Mouse (Mus musculus): ENCODE data around the gene Vmn2r77. TPM values are rescaled to one million over a fixed set of nuclear protein-coding genes. Genes with fewer than 3 reads are reported as not detected.
"Not testable (repeated sequence)": the region's sequence is repeated elsewhere in the genome, so short reads cannot be mapped to it uniquely, and the experiment has no call there.

The Vmn2r77 gene
- not detected in 2 replicates for polyA plus RNA-seq (2016; fragmentation: Nextera tagmentation; extraction: Ambion mirVana)

- Histone ChIP-seq H3K4me1 (no peaks in the 10 kb centered on the region), H3K9me3 (replicated peaks) (no peaks in the 10 kb centered on the region), H3K27me3 (ENCODE audit: low read depth, poor library complexity, severe bottlenecking) (no peaks in the 10 kb centered on the region), H3K27ac (no peak within 1 kb of the TSS), H3K36me3 (no peaks in the 10 kb centered on the region), H3K4me3 (no peak within 1 kb of the TSS)
- DNase-seq (ENCODE audit: low spot score) = no peak
Observed at GRCm38 (mm10) chr7:86794727-86795126, at the start of gene Vmn2r77. Vmn2r77 (plus strand) TSS chr7:86795027.

DNA sequence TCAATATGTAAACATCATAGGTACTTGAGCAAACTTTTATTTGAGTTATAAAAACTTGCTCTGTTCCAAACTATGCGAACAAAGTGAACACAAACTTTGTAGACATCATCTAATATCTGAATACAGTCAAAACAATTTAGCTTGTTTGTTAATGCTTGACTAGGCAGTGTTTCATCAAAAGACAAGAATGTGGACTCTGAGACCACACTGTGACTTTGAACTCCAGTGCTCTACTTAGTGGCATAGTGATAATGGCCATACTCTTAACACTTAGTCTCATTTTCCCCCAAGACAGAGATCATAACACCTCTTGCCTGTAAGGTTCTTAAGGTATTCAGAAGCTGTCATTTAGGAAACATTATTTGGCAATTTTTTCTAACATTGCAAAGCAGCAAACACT lies 34.1 kb upstream of the Vmn2r77 start:
- DNase-seq (ENCODE audit: low spot score) = no peak
- WGBS = 84% methylated on average over 1 of the region's 1 CpGs
- H3K27me3 ChIP-seq (ENCODE audit: low read depth, poor library complexity, severe bottlenecking) = no peaks in the 10 kb centered on the region
- H3K36me3 ChIP-seq = no peaks in the 10 kb centered on the region
- H3K27ac ChIP-seq = no peak overlapping the region
- H3K9me3 ChIP-seq (replicated peaks) = no peaks in the 10 kb centered on the region
- H3K4me3 ChIP-seq = no peak overlapping the region
- H3K4me1 ChIP-seq = no peaks in the 10 kb centered on the region

GRCm38 (mm10) chr7:86764628-86765027 lies 30.2 kb upstream of the Vmn2r77 start:
- no peaks in the 10 kb centered on the region for H3K9me3 ChIP-seq (replicated peaks)
- H3K4me1 ChIP-seq = no peaks in the 10 kb centered on the region
- no peak overlapping the region for H3K27ac ChIP-seq
- no peak overlapping the region for H3K4me3 ChIP-seq
- H3K27me3 ChIP-seq (ENCODE audit: low read depth, poor library complexity, severe bottlenecking) = no peaks in the 10 kb centered on the region
- DNase-seq (ENCODE audit: low spot score) = no peak
- H3K36me3 ChIP-seq = no peaks in the 10 kb centered on the region

GRCm38 (mm10) chr7:86771621-86772020 lies 23.2 kb upstream of the Vmn2r77 start:
- 85% methylated on average over 3 of the region's 3 CpGs for WGBS
- no peaks in the 10 kb centered on the region for H3K9me3 ChIP-seq (replicated peaks)

DNA sequence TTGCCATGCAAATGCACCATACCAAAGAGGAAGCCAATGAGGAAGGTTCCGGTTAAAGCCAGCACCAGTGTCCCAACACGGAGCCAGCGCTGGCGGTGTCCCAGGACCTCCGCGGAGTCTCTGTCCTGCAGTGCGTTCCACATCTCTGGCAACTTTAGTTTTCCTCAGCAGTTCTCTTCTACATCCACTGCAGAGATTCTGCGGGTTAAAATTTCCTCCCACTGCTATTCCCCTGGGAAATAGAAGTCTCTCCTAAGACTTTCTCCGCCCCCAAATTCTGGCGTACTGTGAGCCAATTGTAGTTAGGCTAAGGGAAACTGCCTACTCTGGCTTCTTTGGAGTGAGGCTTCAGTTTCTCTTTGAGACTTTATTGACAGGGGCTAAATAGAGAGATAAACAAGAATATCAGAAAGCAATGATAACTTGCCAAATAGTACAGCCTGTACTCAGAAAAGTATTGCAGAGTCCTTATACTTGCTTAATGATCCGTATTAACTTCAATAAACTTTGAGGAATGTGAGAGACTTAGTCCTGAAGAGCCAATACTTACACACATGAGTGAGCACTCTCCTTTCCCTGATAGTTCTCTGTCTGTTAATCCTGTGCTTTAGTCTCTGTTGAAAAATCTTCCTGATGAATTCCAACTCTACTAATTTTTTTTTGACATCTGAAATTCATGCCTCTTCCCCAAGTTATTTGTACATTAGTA lies 19.1 kb upstream of the Vmn2r77 start, which contains the start of gene Folh1:
Gene Folh1 (minus strand): TSS at position 327 of the 709 bp plus-strand sequence.
- no peak within 1 kb of the TSS for H3K27ac ChIP-seq

More at GRCm38 (mm10) chr7:86771621-86772020, 23.2 kb upstream of the Vmn2r77 start:
- Histone ChIP-seq H3K36me3 (no peaks in the 10 kb centered on the region), H3K4me1 (0 out of 2 replicates have a peak, but pooled peaks cover 4% of the 10 kb centered on the region), H3K4me3 (no peak overlapping the region), H3K27ac (no peak overlapping the region), H3K27me3 (ENCODE audit: low read depth, poor library complexity, severe bottlenecking) (no peaks in the 10 kb centered on the region)
- DNase-seq (ENCODE audit: low spot score) = no peak

GRCm38 (mm10) chr7:86815241-86815640 lies 20.4 kb downstream of the Vmn2r77 start:
- WGBS = 93% methylated on average over 5 of the region's 5 CpGs

More for the DNA sequence above, 19.1 kb upstream of the Vmn2r77 start, which contains the start of gene Folh1:
- H3K36me3 ChIP-seq = no peaks in the 10 kb centered on the region
- no peaks in the 10 kb centered on the region for H3K9me3 ChIP-seq (replicated peaks)
- peak; percentile 30 for DNase-seq (ENCODE audit: low spot score)
- H3K4me3 ChIP-seq = peak within 1 kb of the TSS; percentile 35
- H3K27me3 ChIP-seq (ENCODE audit: low read depth, poor library complexity, severe bottlenecking) = no peaks in the 10 kb centered on the region
- 0 out of 2 replicates have a peak, but pooled peaks cover 4% of the 10 kb centered on the region for H3K4me1 ChIP-seq
- WGBS = 9% methylated on average over 11 of the region's 11 CpGs

GRCm38 (mm10) chr7:86815716-86816115 lies 20.9 kb downstream of the Vmn2r77 start:
- 89% methylated on average over 6 of the region's 6 CpGs for WGBS
- not testable (repeated sequence) for H3K9me3 ChIP-seq (replicated peaks); DNase-seq (ENCODE audit: low spot score); H3K27me3 ChIP-seq (ENCODE audit: low read depth, poor library complexity, severe bottlenecking); H3K27ac ChIP-seq; H3K4me1 ChIP-seq; H3K4me3 ChIP-seq; H3K36me3 ChIP-seq

More at GRCm38 (mm10) chr7:86815241-86815640, 20.4 kb downstream of the Vmn2r77 start:
- not testable (repeated sequence) for DNase-seq (ENCODE audit: low spot score); H3K36me3 ChIP-seq; H3K27ac ChIP-seq; H3K4me3 ChIP-seq; H3K27me3 ChIP-seq (ENCODE audit: low read depth, poor library complexity, severe bottlenecking); H3K4me1 ChIP-seq; H3K9me3 ChIP-seq (replicated peaks)

- Histone ChIP-seq H3K27ac (no peak overlapping the region), H3K27me3 (ENCODE audit: low read depth, poor library complexity, severe bottlenecking) (no peaks in the 10 kb centered on the region), H3K9me3 (replicated peaks) (no peaks in the 10 kb centered on the region), H3K4me3 (no peak overlapping the region), H3K36me3 (no peaks in the 10 kb centered on the region), H3K4me1 (no peaks in the 10 kb centered on the region)
- no peak for DNase-seq (ENCODE audit: low spot score)
- 83% methylated on average over 1 of the region's 1 CpGs for WGBS
Observed at GRCm38 (mm10) chr7:86816466-86816865, 21.6 kb downstream of the Vmn2r77 start.

Other genes with a start within 250 kb of the Vmn2r77 start
- not detected in 2 replicates for gene Olfr295, start 211.2 kb upstream of the Vmn2r77 start, polyA plus RNA-seq (2016; fragmentation: Nextera tagmentation; extraction: Ambion mirVana)
- not detected in 2 replicates for gene Olfr294, start 178.4 kb upstream of the Vmn2r77 start, polyA plus RNA-seq (2016; fragmentation: Nextera tagmentation; extraction: Ambion mirVana)
- gene Olfr293, start 146.0 kb upstream of the Vmn2r77 start, polyA plus RNA-seq (2016; fragmentation: Nextera tagmentation; extraction: Ambion mirVana) = not detected in 2 replicates
- gene Olfr292, start 106.7 kb upstream of the Vmn2r77 start, polyA plus RNA-seq (2016; fragmentation: Nextera tagmentation; extraction: Ambion mirVana) = not detected in 2 replicates
- gene Folh1, start 19.1 kb upstream of the Vmn2r77 start, polyA plus RNA-seq (2016; fragmentation: Nextera tagmentation; extraction: Ambion mirVana) = not detected in 2 replicates
- not detected in 2 replicates for gene Vmn2r78, start 120.1 kb downstream of the Vmn2r77 start, polyA plus RNA-seq (2016; fragmentation: Nextera tagmentation; extraction: Ambion mirVana)
- gene Vmn2r79, start 201.1 kb downstream of the Vmn2r77 start, polyA plus RNA-seq (2016; fragmentation: Nextera tagmentation; extraction: Ambion mirVana) = not detected in 2 replicates